Mouse (Mus musculus) heart, adult 2 months (tissue): ENCODE measurements around the gene Gm5155.

ENCODE experiments used
- CTCF ChIP-seq: fragments of 200-600 bp; IDR thresholded peaks from 2 replicates; pipeline ENCODE4 v1.8.1; 2022; ENCODE audit warnings: antibody characterized with exemption, mild to moderate bottlenecking, moderate library complexity
- POLR2A ChIP-seq: fragments of 200-500 bp; IDR thresholded peaks from 2 replicates; pipeline ENCODE4 v1.6.1; 2011; ENCODE audit warnings: mild to moderate bottlenecking, low read depth, low read length, control low read depth; ENCODE audit not compliant: insufficient read depth

DNA sequence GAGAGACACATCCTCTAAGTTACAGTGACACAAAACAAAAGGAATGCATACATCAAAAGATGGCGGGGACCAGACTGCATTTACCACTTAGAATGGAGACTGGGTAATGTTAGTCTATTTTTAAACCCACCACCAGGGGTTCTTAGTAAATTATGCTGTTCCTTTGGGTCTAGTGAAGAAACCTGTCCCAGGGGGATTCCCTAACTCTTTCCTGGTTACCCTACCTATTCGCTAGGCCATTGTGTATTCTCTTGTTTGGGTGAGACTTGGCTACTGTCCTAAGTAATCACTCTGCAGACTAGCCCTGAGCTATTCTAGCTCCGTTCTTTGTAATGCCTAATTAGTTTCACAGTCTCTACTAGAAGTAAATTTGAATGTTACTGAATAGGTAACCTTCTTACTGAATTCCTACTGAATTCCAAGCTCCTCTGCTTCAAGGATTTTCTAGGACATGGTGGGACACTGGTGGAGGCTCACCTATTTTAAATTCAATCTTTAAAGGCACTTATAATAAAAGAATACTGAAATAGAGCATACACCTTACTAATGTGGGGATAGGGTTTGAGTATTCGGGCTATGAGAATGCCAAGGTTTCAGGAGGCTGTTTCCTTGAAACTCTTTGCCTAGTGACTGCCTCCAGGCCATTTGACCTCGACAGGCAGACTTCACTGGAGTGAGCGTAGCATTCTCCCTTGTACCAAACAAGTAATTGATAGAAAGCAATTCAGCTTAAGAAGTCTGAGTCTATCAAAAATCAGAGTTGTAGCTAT is 31.8 kb downstream of the Gm5155 start:
- TF ChIP-seq POLR2A (no peak), CTCF (no peak)
